18 mouse cellular contexts compared by ENCODE assay signal in genomic region chr5:92915421-92915820, GRCm38 (mm10).
A peak's percentile ranks its signal among the peaks of the same experiment; 100 is the strongest.
DNase-seq lines count a peak whose midpoint lies in the region; ATAC-seq and TF ChIP-seq lines count a peak whose summit lies in the region.
"Had no signal": no experiment of that assay in that cellular context is flagged by ENCODE, and none has a peak within 500 bp of the region (broad histone marks: within the 10 kb centered on the region; RNA-seq: fewer than 3 reads in every experiment).

No protein-coding gene starts in this region.

- peak overlapping the region; percentile 25; the same call in 1 of the 2 replicates for H3K9ac ChIP-seq in forebrain, embryonic 12.5 days
- H3K9ac ChIP-seq in forebrain, embryonic 15.5 days (replicated peaks), result no peak overlapping the region
- no peak overlapping the region for H3K9ac ChIP-seq in hindbrain, embryonic 16.5 days (ENCODE audit: low read depth, low read length)
- H3K9ac ChIP-seq in limb, embryonic 11.5 days (ENCODE audit: low read length), result no peak overlapping the region
- H3K9ac ChIP-seq: embryonic facial prominence, embryonic 13.5 days; hindbrain, embryonic 14.5 days; lung, embryonic 14.5 days had no signal

- DNase-seq in hindbrain, embryonic 10.5 days (ENCODE audit: low spot score), result peak; percentile 48
- peak; percentile 74 for DNase-seq in brain, embryonic 14.5 days (ENCODE audit: low read depth)
- DNase-seq in limb, embryonic 11.5 days (ENCODE audit: low spot score), result peak; percentile 58
- DNase-seq in adrenal gland, postnatal 4 days (ENCODE audit: low spot score in 2 of 2), result no peak
- DNase-seq in right cerebral cortex, adult 2 months (ENCODE audit: low spot score in 2 of 2), result no peak
- DNase-seq: adrenal gland, adult 2 months; cerebellum, adult 9-10 months; gastrocnemius, postnatal 36 days; kidney, adult 8-10 months; kidney, postnatal 4 days; liver; lung, embryonic 14.5 days; thymus, postnatal 14 days had no signal

- 18% methylated on average over 10 of the region's 10 CpGs for WGBS in forebrain, embryonic 12.5 days
- WGBS in forebrain, embryonic 15.5 days, result 19% methylated on average over 10 of the region's 10 CpGs
- WGBS in hindbrain, embryonic 10.5 days, result 30% methylated on average over 10 of the region's 10 CpGs
- 33% methylated on average over 10 of the region's 10 CpGs for WGBS in hindbrain, embryonic 16.5 days
- 4% methylated on average over 10 of the region's 10 CpGs for WGBS in limb, embryonic 11.5 days

- no peaks in the 10 kb centered on the region for H3K27me3 ChIP-seq in forebrain, embryonic 12.5 days
- H3K27me3 ChIP-seq in forebrain, embryonic 15.5 days, result no peaks in the 10 kb centered on the region
- H3K27me3 ChIP-seq in hindbrain, embryonic 10.5 days (ENCODE audit: insufficient read depth, poor library complexity, severe bottlenecking), result no peaks in the 10 kb centered on the region
- H3K27me3 ChIP-seq in hindbrain, embryonic 16.5 days (replicated peaks; ENCODE audit: control insufficient read depth, insufficient read depth, low read length), result no peaks in the 10 kb centered on the region
- H3K27me3 ChIP-seq in limb, embryonic 11.5 days (ENCODE audit: control insufficient read depth, insufficient read depth, low read length), result no peaks in the 10 kb centered on the region
- H3K27me3 ChIP-seq: embryonic facial prominence, embryonic 13.5 days had no signal

- H3K9me3 ChIP-seq in forebrain, embryonic 12.5 days, result no peaks in the 10 kb centered on the region
- no peaks in the 10 kb centered on the region for H3K9me3 ChIP-seq in forebrain, embryonic 15.5 days
- H3K9me3 ChIP-seq in hindbrain, embryonic 10.5 days, result no peaks in the 10 kb centered on the region
- no peaks in the 10 kb centered on the region for H3K9me3 ChIP-seq in hindbrain, embryonic 16.5 days (ENCODE audit: control insufficient read depth, low read length)
- H3K9me3 ChIP-seq in limb, embryonic 11.5 days (ENCODE audit: control insufficient read depth, low read length), result no peaks in the 10 kb centered on the region
- H3K9me3 ChIP-seq: embryonic facial prominence, embryonic 13.5 days had no signal

- 0 out of 2 replicates have a peak, but pooled peaks have one; percentile 36 for ATAC-seq in forebrain, embryonic 12.5 days (ENCODE audit: low FRiP score)
- no peak for ATAC-seq in forebrain, embryonic 15.5 days (replicated peaks)
- no peak for ATAC-seq in hindbrain, embryonic 16.5 days
- no peak for ATAC-seq in limb, embryonic 11.5 days (ENCODE audit: insufficient number of reproducible peaks, low FRiP score, low TSS enrichment, low read depth)

- no peak for TF ChIP-seq CTCF in brain, embryonic 14.5 days (IDR thresholded peaks at IDR 0.05; ENCODE audit: borderline replicate concordance, extremely low read depth, insufficient read depth, insufficient read length)

- H3K4me3 ChIP-seq in forebrain, embryonic 12.5 days (replicated peaks), result no peak overlapping the region
- no peak overlapping the region for H3K4me3 ChIP-seq in forebrain, embryonic 15.5 days
- no peak overlapping the region for H3K4me3 ChIP-seq in hindbrain, embryonic 10.5 days
- H3K4me3 ChIP-seq in hindbrain, embryonic 16.5 days (ENCODE audit: low read length), result no peak overlapping the region
- H3K4me3 ChIP-seq in limb, embryonic 11.5 days (ENCODE audit: low read depth, low read length), result no peak overlapping the region
- H3K4me3 ChIP-seq: embryonic facial prominence, embryonic 13.5 days had no signal

- TF ChIP-seq POLR2A in brain, embryonic 14.5 days (IDR thresholded peaks at IDR 0.05; ENCODE audit: borderline replicate concordance, extremely low read depth, insufficient read depth, insufficient read length, poor library complexity, severe bottlenecking), result no peak

- H3K4me1 ChIP-seq in forebrain, embryonic 12.5 days, result peaks cover 36% of the 10 kb centered on the region
- peaks cover 19% of the 10 kb centered on the region for H3K4me1 ChIP-seq in forebrain, embryonic 15.5 days
- H3K4me1 ChIP-seq in hindbrain, embryonic 10.5 days (replicated peaks), result peaks cover 58% of the 10 kb centered on the region
- H3K4me1 ChIP-seq in hindbrain, embryonic 16.5 days (ENCODE audit: control insufficient read depth, insufficient read depth, low read depth, low read length), result no peaks in the 10 kb centered on the region
- H3K4me1 ChIP-seq in limb, embryonic 11.5 days (ENCODE audit: control insufficient read depth, insufficient read depth, low read length), result peaks cover 19% of the 10 kb centered on the region

- no peak overlapping the region for H3K4me2 ChIP-seq in forebrain, embryonic 12.5 days
- H3K4me2 ChIP-seq in forebrain, embryonic 15.5 days (replicated peaks), result no peak overlapping the region
- no peak overlapping the region for H3K4me2 ChIP-seq in hindbrain, embryonic 16.5 days (ENCODE audit: low read length)
- no peak overlapping the region for H3K4me2 ChIP-seq in limb, embryonic 11.5 days (ENCODE audit: low read depth, severe bottlenecking)
- H3K4me2 ChIP-seq: embryonic facial prominence, embryonic 13.5 days; hindbrain, embryonic 14.5 days; lung, embryonic 14.5 days had no signal

- peaks cover 5% of the 10 kb centered on the region; the same call in 1 of the 2 replicates for H3K36me3 ChIP-seq in forebrain, embryonic 12.5 days (replicated peaks)
- no peaks in the 10 kb centered on the region for H3K36me3 ChIP-seq in forebrain, embryonic 15.5 days
- H3K36me3 ChIP-seq in hindbrain, embryonic 10.5 days, result peaks cover 18% of the 10 kb centered on the region
- no peaks in the 10 kb centered on the region for H3K36me3 ChIP-seq in hindbrain, embryonic 16.5 days (ENCODE audit: control insufficient read depth, insufficient read depth, low read length)
- no peaks in the 10 kb centered on the region for H3K36me3 ChIP-seq in limb, embryonic 11.5 days (ENCODE audit: control insufficient read depth, insufficient read depth, low read length)
- H3K36me3 ChIP-seq: embryonic facial prominence, embryonic 13.5 days had no signal

- no peak overlapping the region for H3K27ac ChIP-seq in forebrain, embryonic 12.5 days
- H3K27ac ChIP-seq in forebrain, embryonic 15.5 days (replicated peaks), result no peak overlapping the region
- no peak overlapping the region for H3K27ac ChIP-seq in hindbrain, embryonic 10.5 days
- no peak overlapping the region for H3K27ac ChIP-seq in hindbrain, embryonic 16.5 days (ENCODE audit: low read depth, low read length)
- H3K27ac ChIP-seq in limb, embryonic 11.5 days (replicated peaks; ENCODE audit: low read depth, low read length), result no peak overlapping the region
- H3K27ac ChIP-seq: embryonic facial prominence, embryonic 13.5 days; hindbrain, embryonic 14.5 days had no signal

Comparison
In these comparisons a context has a peak if more than half of its experiments do, and no peak if none do; other contexts are left out.
1. DNase-seq: peak in hindbrain, embryonic 10.5 days (single experiment), brain, embryonic 14.5 days (single experiment) and limb, embryonic 11.5 days (single experiment); none in adrenal gland, postnatal 4 days (0 of 2) and right cerebral cortex, adult 2 months (0 of 2).